Mouse (Mus musculus) forebrain, embryonic 16.5 days (tissue): Measurements from ENCODE around the gene Ntpcr. TPM values are rescaled to one million over a fixed set of nuclear protein-coding genes. Genes with fewer than 3 reads are reported as not detected.

Experiments used
- ATAC-seq: fragments of 200-750 bp; cut with Nextera tagmentation; 2 replicates; pipeline ENCODE4 v1.8.0; 2017; ENCODE audit warnings: mild to moderate bottlenecking, moderate library complexity
- H3K27ac ChIP-seq: fragments of 300-500 bp; sonication (generic); 2 replicates; pipeline ENCODE4 v1.5.1; 2014; ENCODE audit warnings: low read length, control low read depth
- H3K27me3 ChIP-seq: fragments of 300-500 bp; sonication (generic); replicated peaks from 2 replicates; pipeline ENCODE4 v1.6.1; 2014; ENCODE audit warnings: low read length; ENCODE audit not compliant: control insufficient read depth, insufficient read depth
- H3K36me3 ChIP-seq: fragments of 300-500 bp; sonication (generic); 2 replicates; pipeline ENCODE4 v1.6.1; 2014; ENCODE audit not compliant: control insufficient read depth, insufficient read depth
- H3K4me1 ChIP-seq: fragments of 300-500 bp; sonication (generic); replicated peaks from 2 replicates; pipeline ENCODE4 v1.6.1; 2014; ENCODE audit warnings: low read length; ENCODE audit not compliant: control insufficient read depth, insufficient read depth
- H3K4me2 ChIP-seq: fragments of 300-500 bp; sonication (generic); 2 replicates; pipeline ENCODE4 v1.6.1; 2014; ENCODE audit warnings: mild to moderate bottlenecking, low read length, control low read depth
- H3K4me3 ChIP-seq: fragments of 300-500 bp; sonication (generic); replicated peaks from 2 replicates; pipeline ENCODE4 v1.5.1; 2014; ENCODE audit warnings: mild to moderate bottlenecking, low read length, control low read depth
- H3K9ac ChIP-seq: fragments of 300-500 bp; sonication (generic); replicated peaks from 2 replicates; pipeline ENCODE4 v1.6.1; 2014; ENCODE audit warnings: low read depth, low read length, control low read depth
- H3K9me3 ChIP-seq: fragments of 300-500 bp; sonication (generic); 2 replicates; pipeline ENCODE4 v1.6.1; 2016; ENCODE audit warnings: low read length; ENCODE audit not compliant: control insufficient read depth
- WGBS: fragments of 180-500 bp; shearing (Covaris S2); extraction: QIAGEN DNeasy Blood & Tissue Kit; methylation state at CpG from one replicate; pipeline ENCODE4 v1.1.7; 2014; 5-methylcytosine and 5-hydroxymethylcytosine counted together
- polyA plus RNA-seq: library from polyadenylated mRNA; unstranded; fragments of >200 nt; fragmentation: Nextera tagmentation; extraction: Ambion mirVana; gene quantifications from 2 replicates; pipeline ENCODE4 v1.2.1, GENCODE M21; 2015

Ntpcr gene
- polyA plus RNA-seq, 1 experiment from 2014 or later: 30.1 TPM

GRCm38 (mm10) chr8:125757106-125757496 is 27.3 kb downstream of the Ntpcr start:
- Histone ChIP-seq H3K9ac (no peak overlapping the region), H3K36me3 (peaks cover 8% of the 10 kb centered on the region), H3K9me3 (no peaks in the 10 kb centered on the region), H3K4me2 (no peak overlapping the region), H3K4me1 (peaks cover 14% of the 10 kb centered on the region), H3K27ac (peak overlapping the region; percentile 41; the same call in 1 of the 2 replicates), H3K27me3 (no peaks in the 10 kb centered on the region), H3K4me3 (no peak overlapping the region)
- peak; percentile 30; the same call in 1 of the 2 replicates for ATAC-seq
- 44% methylated on average over 1 of the region's 1 CpGs for WGBS

DNA sequence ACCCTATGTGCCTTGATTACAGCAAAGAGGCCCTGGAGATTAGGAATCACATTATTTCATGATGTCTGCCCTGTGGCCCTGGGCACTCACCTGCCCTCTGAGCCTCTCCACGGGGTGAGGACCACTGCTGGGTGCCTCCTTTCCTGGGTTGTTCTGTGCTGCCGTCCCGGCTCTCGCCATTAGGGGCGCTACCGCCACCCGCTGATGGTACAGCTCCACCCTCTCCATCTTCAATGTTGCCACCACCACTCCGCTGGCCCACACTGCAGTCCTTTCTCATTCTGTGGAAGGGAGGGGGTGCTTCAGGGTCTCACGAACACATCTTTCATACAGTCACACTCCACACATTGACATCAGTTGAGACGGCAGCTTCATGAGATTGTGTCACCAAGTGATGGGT is 29.3 kb downstream of the Ntpcr start:
- Histone ChIP-seq H3K4me2 (no peak overlapping the region), H3K9ac (no peak overlapping the region), H3K27me3 (no peaks in the 10 kb centered on the region), H3K4me1 (peaks cover 14% of the 10 kb centered on the region), H3K9me3 (peaks cover 5% of the 10 kb centered on the region; the same call in 1 of the 2 replicates), H3K36me3 (peaks cover 4% of the 10 kb centered on the region; the same call in 1 of the 2 replicates), H3K4me3 (no peak overlapping the region), H3K27ac (no peak overlapping the region)
- no peak for ATAC-seq
- WGBS: 53% methylated on average over 10 of the region's 10 CpGs

DNA sequence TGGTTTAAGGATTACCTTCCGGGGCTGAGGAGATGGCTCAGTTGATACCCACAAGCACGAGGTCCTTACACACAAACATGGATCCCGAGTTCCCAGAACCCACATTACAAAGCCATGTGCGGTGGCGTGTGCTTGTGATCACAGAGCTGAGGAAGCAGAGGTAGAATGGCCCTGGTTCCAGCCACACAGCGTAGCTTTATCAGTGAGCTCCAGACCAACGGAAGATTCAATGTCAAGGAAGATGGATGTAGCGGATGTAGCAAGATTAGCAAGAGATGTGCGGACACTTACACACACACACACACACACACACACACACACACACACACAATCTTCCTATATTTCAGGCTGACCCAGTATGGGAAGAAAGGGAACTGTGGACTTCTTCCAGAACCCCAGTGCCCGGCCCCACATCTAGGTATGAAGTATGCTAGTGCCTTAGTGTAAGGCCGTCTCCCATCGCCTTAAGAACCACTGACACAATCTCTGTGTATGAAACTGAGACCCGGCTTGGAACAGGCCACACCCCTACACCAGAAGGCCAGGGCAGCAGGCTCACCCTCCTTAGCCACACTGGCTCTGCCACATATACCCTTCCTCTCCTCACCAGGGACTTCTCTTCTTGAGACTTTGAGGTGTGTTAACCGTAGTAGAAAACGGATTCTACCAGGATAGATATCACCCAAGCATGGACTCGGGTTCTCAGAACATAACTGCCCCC is 33.5 kb downstream of the Ntpcr start:
- no peaks in the 10 kb centered on the region for H3K27me3 ChIP-seq
- H3K9me3 ChIP-seq: peaks cover 5% of the 10 kb centered on the region; the same call in 1 of the 2 replicates
- H3K9ac ChIP-seq: no peak overlapping the region
- no peak overlapping the region for H3K4me3 ChIP-seq
- no peak for ATAC-seq
- H3K4me2 ChIP-seq: no peak overlapping the region
- WGBS: 96% methylated on average over 16 of the region's 16 CpGs
- no peaks in the 10 kb centered on the region for H3K4me1 ChIP-seq
- H3K36me3 ChIP-seq: peaks cover 4% of the 10 kb centered on the region; the same call in 1 of the 2 replicates
- H3K27ac ChIP-seq: no peak overlapping the region

DNA sequence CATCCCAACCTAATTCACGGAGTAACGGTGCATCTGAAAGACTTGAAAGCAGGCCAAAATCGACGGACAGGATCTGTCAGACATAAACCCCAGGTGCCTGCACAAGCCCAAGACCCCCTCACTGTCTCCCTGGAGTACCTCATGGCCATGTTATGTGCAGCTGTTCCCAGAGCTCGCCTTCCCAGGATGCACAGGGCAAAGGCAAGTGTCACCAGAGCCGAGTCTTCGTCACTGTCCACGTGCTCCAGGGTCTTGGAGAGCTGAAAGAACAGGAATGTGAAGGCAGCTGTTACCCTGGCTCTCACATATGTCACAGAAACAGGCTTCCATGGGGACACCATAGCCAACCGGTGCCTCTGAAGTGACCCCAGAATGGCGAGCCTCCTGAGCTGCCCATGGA is 38.3 kb downstream of the Ntpcr start:
- WGBS: 88% methylated on average over 10 of the region's 10 CpGs
- no peak for ATAC-seq

GRCm38 (mm10) chr8:125772300-125772699 is 42.5 kb downstream of the Ntpcr start:
- Histone ChIP-seq H3K9me3 (no peaks in the 10 kb centered on the region), H3K36me3 (peaks cover 7% of the 10 kb centered on the region), H3K27ac (no peak overlapping the region), H3K9ac (no peak overlapping the region), H3K4me1 (no peaks in the 10 kb centered on the region), H3K4me2 (no peak overlapping the region), H3K4me3 (no peak overlapping the region), H3K27me3 (no peaks in the 10 kb centered on the region)
- 82% methylated on average over 2 of the region's 2 CpGs for WGBS
- ATAC-seq: no peak

More for the DNA sequence above, 38.3 kb downstream of the Ntpcr start:
- Histone ChIP-seq H3K4me2 (no peak overlapping the region), H3K36me3 (peaks cover 5% of the 10 kb centered on the region), H3K9me3 (peaks cover 5% of the 10 kb centered on the region; the same call in 1 of the 2 replicates), H3K27ac (no peak overlapping the region), H3K4me1 (no peaks in the 10 kb centered on the region), H3K9ac (no peak overlapping the region), H3K4me3 (no peak overlapping the region), H3K27me3 (no peaks in the 10 kb centered on the region)

GRCm38 (mm10) chr8:125773281-125773803 is 43.6 kb downstream of the Ntpcr start:
- H3K9me3 ChIP-seq: no peaks in the 10 kb centered on the region
- ATAC-seq: no peak
- H3K4me1 ChIP-seq: no peaks in the 10 kb centered on the region
- peaks cover 7% of the 10 kb centered on the region for H3K36me3 ChIP-seq
- WGBS: 40% methylated on average over 7 of the region's 7 CpGs
- H3K27me3 ChIP-seq: no peaks in the 10 kb centered on the region
- no peak overlapping the region for H3K4me3 ChIP-seq
- no peak overlapping the region for H3K4me2 ChIP-seq
- H3K9ac ChIP-seq: no peak overlapping the region
- H3K27ac ChIP-seq: no peak overlapping the region

GRCm38 (mm10) chr8:125775031-125775430 is 45.3 kb downstream of the Ntpcr start:
- Histone ChIP-seq H3K9ac (no peak overlapping the region), H3K9me3 (no peaks in the 10 kb centered on the region), H3K4me2 (no peak overlapping the region), H3K36me3 (peaks cover 7% of the 10 kb centered on the region), H3K4me3 (no peak overlapping the region), H3K4me1 (no peaks in the 10 kb centered on the region), H3K27me3 (no peaks in the 10 kb centered on the region), H3K27ac (no peak overlapping the region)
- 53% methylated on average over 3 of the region's 3 CpGs for WGBS
- ATAC-seq: no peak

DNA sequence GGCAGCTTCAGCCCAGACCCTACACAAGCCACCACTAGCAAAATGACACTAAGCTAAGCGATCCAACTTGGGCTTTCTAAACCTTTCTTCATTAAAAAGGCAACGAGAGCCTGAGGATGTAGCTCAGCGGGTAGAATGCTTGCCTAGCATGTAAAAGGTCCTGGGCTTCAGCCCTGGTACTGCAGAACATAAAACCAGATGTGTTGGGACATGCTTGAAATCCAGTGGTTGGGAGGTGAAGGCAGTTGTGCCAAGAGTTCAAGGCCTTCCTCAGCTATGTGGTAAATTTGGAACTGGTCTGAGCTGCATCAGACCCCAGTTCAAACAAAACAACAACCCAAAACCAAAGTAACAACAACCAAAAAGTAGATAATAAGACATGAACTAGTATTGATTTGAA is 46.6 kb downstream of the Ntpcr start:
- no peak overlapping the region for H3K9ac ChIP-seq
- no peak for ATAC-seq
- no peak overlapping the region for H3K4me3 ChIP-seq
- no peaks in the 10 kb centered on the region for H3K27me3 ChIP-seq
- H3K4me1 ChIP-seq: no peaks in the 10 kb centered on the region
- WGBS: 90% methylated on average over 3 of the region's 3 CpGs
- H3K27ac ChIP-seq: no peak overlapping the region
- H3K9me3 ChIP-seq: no peaks in the 10 kb centered on the region
- H3K36me3 ChIP-seq: peaks cover 5% of the 10 kb centered on the region
- H3K4me2 ChIP-seq: no peak overlapping the region

- no peaks in the 10 kb centered on the region for H3K9me3 ChIP-seq
- ATAC-seq: no peak
- H3K4me1 ChIP-seq: no peaks in the 10 kb centered on the region
- peaks cover 4% of the 10 kb centered on the region for H3K36me3 ChIP-seq
- no peak overlapping the region for H3K27ac ChIP-seq
- no peaks in the 10 kb centered on the region for H3K27me3 ChIP-seq
- H3K4me2 ChIP-seq: no peak overlapping the region
- WGBS: 82% methylated on average over 6 of the region's 6 CpGs
- H3K9ac ChIP-seq: no peak overlapping the region
- no peak overlapping the region for H3K4me3 ChIP-seq
These were observed 47.0 kb downstream of the Ntpcr start for GRCm38 (mm10) chr8:125776800-125777199.
